Mouse (Mus musculus): ENCODE results near the gene Trmt11.

- TF ChIP-seq E2F4 (IDR thresholded peaks at IDR 0.05; ENCODE audit: insufficient read depth) (no peak), POLR2AphosphoS2 (IDR thresholded peaks at IDR 0.05; ENCODE audit: insufficient read length, low read depth) (no peak)
These were observed 27.0 kb upstream of the Trmt11 start for GRCm38 (mm10) chr10:30627548-30627947.

Data from myocyte (in vitro differentiated cells).